Comparison of ENCODE assay signal across 8 mouse cellular contexts in the genomic region with DNA sequence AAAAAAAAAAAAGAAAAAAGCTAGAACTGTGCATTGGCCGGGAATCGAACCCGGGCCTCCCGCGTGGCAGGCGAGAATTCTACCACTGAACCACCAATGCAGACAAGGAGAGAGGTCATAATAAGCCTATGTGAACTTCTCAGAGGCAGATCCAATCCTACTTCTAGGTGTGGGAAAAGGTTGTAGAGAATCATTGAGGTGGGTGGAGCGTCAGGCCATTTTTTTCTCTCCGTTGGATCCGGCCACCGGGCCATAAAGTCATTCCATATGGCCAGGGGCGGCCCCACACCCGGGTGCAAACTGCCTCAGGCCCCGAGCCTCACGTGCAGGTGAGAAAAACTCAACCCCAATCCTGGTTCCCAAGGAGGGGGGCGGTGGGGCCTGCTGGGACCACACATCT. TPM values are rescaled to one million over a fixed set of nuclear protein-coding genes. Genes with fewer than 3 reads are reported as not detected.
DNase-seq lines count a peak whose midpoint lies in the region; ATAC-seq and TF ChIP-seq lines count a peak whose summit lies in the region.

No protein-coding gene starts in this region.

- WGBS in midbrain, postnatal 0 days: under 1% methylated on average over 15 of the region's 15 CpGs

- peaks cover 4% of the 10 kb centered on the region; the same call in 1 of the 2 replicates for H3K27me3 ChIP-seq in midbrain, postnatal 0 days (ENCODE audit: insufficient read depth, low read length)

- H3K27ac ChIP-seq in midbrain, postnatal 0 days (ENCODE audit: low read depth, low read length): no peak overlapping the region

- TF ChIP-seq CTCF in midbrain, postnatal 0 days (IDR thresholded peaks at IDR 0.05): no peak

- no peaks in the 10 kb centered on the region for H3K9me3 ChIP-seq in midbrain, postnatal 0 days (ENCODE audit: low read length)

- ATAC-seq in frontal cortex, adult (ENCODE audit: low TSS enrichment): no peak
- no peak; the same call in 1 of the 2 replicates for ATAC-seq in midbrain, postnatal 0 days (ENCODE audit: low FRiP score)

- H3K36me3 ChIP-seq in midbrain, postnatal 0 days (ENCODE audit: insufficient read depth, low read length): no peaks in the 10 kb centered on the region

- peak; percentile 48 to 84 for DNase-seq in frontal cortex, postnatal 10 days (ENCODE audit: low spot score in 2 of 2)
- peak; percentile 98 for DNase-seq in embryo, embryonic 9.5 days (ENCODE audit: extremely low spot score)
- DNase-seq in heart, adult 8-10 months (ENCODE audit: low spot score): peak; percentile 97
- DNase-seq in kidney, adult 8-10 months: peak; percentile 88 to 91
- DNase-seq in liver: peak; percentile 85
- DNase-seq in midbrain, postnatal 0 days (ENCODE audit: low spot score): peak; percentile 91
- DNase-seq in spleen, postnatal 36 days (ENCODE audit: low spot score in 2 of 2): peak; percentile 76 to 88

- H3K4me3 ChIP-seq in midbrain, postnatal 0 days (ENCODE audit: low read depth, low read length): peak overlapping the region; percentile 85

- peaks cover 21% of the 10 kb centered on the region for H3K4me1 ChIP-seq in midbrain, postnatal 0 days (ENCODE audit: insufficient read depth, low read length)

- peak overlapping the region; percentile 98 for H3K4me2 ChIP-seq in midbrain, postnatal 0 days (ENCODE audit: low read depth, low read length, poor library complexity, severe bottlenecking)

- no peak overlapping the region for H3K9ac ChIP-seq in midbrain, postnatal 0 days (replicated peaks; ENCODE audit: low read length, poor library complexity, severe bottlenecking)

RNA-seq across cellular contexts. Expression of a gene that starts 1.4 kb away (rescaled TPM):
- total RNA-seq in heart, adult 8-10 months (2022): under 1 TPM in 1 of 4 experiments, not detected in 3; 0.12 TPM
- total RNA-seq in midbrain, postnatal 0 days (2014; rRNA removed): 1.2 and 2.1 TPM in 2 replicates
- 1.7 and 2.0 TPM in 2 replicates for polyA plus RNA-seq in midbrain, postnatal 0 days (2015; fragmentation: Nextera tagmentation; extraction: Ambion mirVana)

RNA-seq across cellular contexts. Expression of a gene that starts 3.6 kb away (rescaled TPM):
- under 1 TPM; 0.16 to 0.60 (median 0.38) TPM for total RNA-seq in heart, adult 8-10 months (2022)
- 1.0 and 1.6 TPM in 2 replicates for total RNA-seq in midbrain, postnatal 0 days (2014; rRNA removed)
- 1.2 and 1.4 TPM in 2 replicates for polyA plus RNA-seq in midbrain, postnatal 0 days (2015; fragmentation: Nextera tagmentation; extraction: Ambion mirVana)

RNA-seq across cellular contexts. Expression of a gene that starts 6.9 kb away (rescaled TPM):
- not detected for total RNA-seq in heart, adult 8-10 months (2022)
- 16.3 and 19.4 TPM in 2 replicates for total RNA-seq in midbrain, postnatal 0 days (2014; rRNA removed)
- 17.8 and 21.4 TPM in 2 replicates for polyA plus RNA-seq in midbrain, postnatal 0 days (2015; fragmentation: Nextera tagmentation; extraction: Ambion mirVana)

RNA-seq across cellular contexts. Expression of a gene that starts 23.7 kb away (rescaled TPM):
- total RNA-seq in heart, adult 8-10 months (2022): 10 to 100 TPM; 33.3 to 81.2 (median 48.5) TPM
- total RNA-seq in midbrain, postnatal 0 days (2014; rRNA removed): 28.5 and 47.1 TPM in 2 replicates
- polyA plus RNA-seq in midbrain, postnatal 0 days (2015; fragmentation: Nextera tagmentation; extraction: Ambion mirVana): 11.8 and 15.4 TPM in 2 replicates

RNA-seq across cellular contexts. Expression of a gene that starts 30.5 kb away (rescaled TPM):
- total RNA-seq in heart, adult 8-10 months (2022): 10 to 100 TPM; 57.1 to 72.2 (median 68.6) TPM
- total RNA-seq in midbrain, postnatal 0 days (2014; rRNA removed): 144 and 157 TPM in 2 replicates
- polyA plus RNA-seq in midbrain, postnatal 0 days (2015; fragmentation: Nextera tagmentation; extraction: Ambion mirVana): 591 and 600 TPM in 2 replicates

Comparison
In these comparisons a context has a peak if more than half of its experiments do, and no peak if none do; other contexts are left out.
1. RNA of a gene that starts 6.9 kb away (total RNA-seq): 16.3 to 19.4 TPM in midbrain, postnatal 0 days; not detected in heart, adult 8-10 months; every median in the first group is over 10 times any median in the second.
2. Peak in every context shown above with its lines, with median percentiles within 50 percentile points of each other: DNase-seq.